Mouse (Mus musculus) lung, embryonic 16.5 days (tissue): ENCODE results near the gene Mettl22. TPM values are rescaled to one million over a fixed set of nuclear protein-coding genes. Genes with fewer than 3 reads are reported as not detected.

ENCODE experiments used
- ATAC-seq: fragments of 200-750 bp; cut with Nextera tagmentation; 2 replicates; pipeline ENCODE4 v1.8.0; 2017; ENCODE audit warnings: low read depth, mild to moderate bottlenecking, moderate library complexity
- H3K27ac ChIP-seq: fragments of 300-500 bp; sonication (generic); 2 replicates; pipeline ENCODE4 v1.5.1; 2014; ENCODE audit warnings: mild to moderate bottlenecking, control low read depth, low read length
- H3K27me3 ChIP-seq: fragments of 300-500 bp; sonication (generic); 2 replicates; pipeline ENCODE4 v1.6.1; 2014; ENCODE audit warnings: low read depth, low read length, mixed read lengths; ENCODE audit not compliant: control insufficient read depth, insufficient read depth
- H3K36me3 ChIP-seq: fragments of 300-500 bp; sonication (generic); 2 replicates; pipeline ENCODE4 v1.6.1; 2014; ENCODE audit warnings: low read length; ENCODE audit not compliant: control insufficient read depth, insufficient read depth
- H3K4me1 ChIP-seq: fragments of 300-500 bp; sonication (generic); replicated peaks from 2 replicates; pipeline ENCODE4 v1.6.1; 2014; ENCODE audit warnings: low read length, mixed read lengths; ENCODE audit not compliant: control insufficient read depth, insufficient read depth
- H3K4me2 ChIP-seq: fragments of 300-500 bp; sonication (generic); 2 replicates; pipeline ENCODE4 v1.6.1; 2014; ENCODE audit warnings: low read depth, low read length, control low read depth
- H3K4me3 ChIP-seq: fragments of 300-500 bp; sonication (generic); 2 replicates; pipeline ENCODE4 v1.5.1; 2014; ENCODE audit warnings: mild to moderate bottlenecking, low read length, control low read depth
- H3K9ac ChIP-seq: fragments of 300-500 bp; sonication (generic); 2 replicates; pipeline ENCODE4 v1.6.1; 2014; ENCODE audit warnings: low read length, control low read depth
- H3K9me3 ChIP-seq: fragments of 300-500 bp; sonication (generic); 2 replicates; pipeline ENCODE4 v1.6.1; 2016; ENCODE audit warnings: low read length; ENCODE audit not compliant: control insufficient read depth
- WGBS: fragments of 180-500 bp; shearing (Covaris S2); extraction: QIAGEN DNeasy Blood & Tissue Kit; methylation state at CpG from one replicate; pipeline ENCODE4 v1.1.7; 2014; 5-methylcytosine and 5-hydroxymethylcytosine counted together
- polyA plus RNA-seq: library from polyadenylated mRNA; unstranded; fragments of >200 nt; fragmentation: Nextera tagmentation; extraction: Ambion mirVana; gene quantifications from 2 replicates; pipeline ENCODE4 v1.2.1, GENCODE M21; 2015

Mettl22 gene
- polyA plus RNA-seq, 1 experiment from 2014 or later, result 13.9 TPM

- Histone ChIP-seq H3K4me3 (no peak overlapping the region), H3K36me3 (peaks cover 2% of the 10 kb centered on the region; the same call in 1 of the 2 replicates), H3K27ac (no peak overlapping the region), H3K9ac (no peak overlapping the region), H3K4me1 (no peaks in the 10 kb centered on the region), H3K9me3 (no peaks in the 10 kb centered on the region), H3K27me3 (no peaks in the 10 kb centered on the region), H3K4me2 (no peak overlapping the region)
- peak; percentile 72 for ATAC-seq
- 12% methylated on average over 4 of the region's 4 CpGs for WGBS
These were observed 23.7 kb downstream of the Mettl22 start for GRCm38 (mm10) chr16:8494268-8494667.

DNA sequence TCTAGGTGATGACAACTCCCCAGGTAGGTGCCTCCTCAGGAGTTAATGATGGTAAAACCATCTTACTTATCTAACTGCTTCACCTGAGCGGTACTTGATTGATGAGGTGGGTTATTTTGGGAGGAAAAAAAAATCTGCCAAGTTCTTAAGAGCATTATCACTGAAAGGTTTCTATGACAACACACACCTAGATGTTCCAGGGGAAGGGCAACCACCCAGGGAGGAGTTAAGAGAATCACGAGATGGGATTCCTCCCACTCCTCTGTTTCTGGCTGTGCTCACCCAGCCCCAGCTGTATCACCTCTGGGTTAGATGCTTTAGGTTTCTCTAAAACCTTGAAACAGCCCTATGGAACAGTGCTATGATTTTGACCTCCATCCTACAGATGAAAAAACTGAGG is 26.4 kb downstream of the Mettl22 start:
- H3K27me3 ChIP-seq, result no peaks in the 10 kb centered on the region
- no peak overlapping the region for H3K4me2 ChIP-seq
- H3K36me3 ChIP-seq, result no peaks in the 10 kb centered on the region
- H3K9me3 ChIP-seq, result no peaks in the 10 kb centered on the region
- no peak overlapping the region for H3K27ac ChIP-seq
- WGBS, result 37% methylated on average over 2 of the region's 2 CpGs
- H3K4me3 ChIP-seq, result no peak overlapping the region
- no peaks in the 10 kb centered on the region for H3K4me1 ChIP-seq
- ATAC-seq, result no peak
- H3K9ac ChIP-seq, result no peak overlapping the region

GRCm38 (mm10) chr16:8504271-8504670 is 33.7 kb downstream of the Mettl22 start:
- Histone ChIP-seq H3K9ac (no peak overlapping the region), H3K36me3 (no peaks in the 10 kb centered on the region), H3K4me3 (no peak overlapping the region), H3K9me3 (no peaks in the 10 kb centered on the region), H3K4me1 (no peaks in the 10 kb centered on the region), H3K4me2 (no peak overlapping the region), H3K27ac (no peak overlapping the region), H3K27me3 (no peaks in the 10 kb centered on the region)
- WGBS, result 33% methylated on average over 2 of the region's 2 CpGs
- no peak for ATAC-seq

GRCm38 (mm10) chr16:8509894-8510293 is 39.3 kb downstream of the Mettl22 start:
- Histone ChIP-seq H3K4me3 (no peak overlapping the region), H3K36me3 (no peaks in the 10 kb centered on the region), H3K9me3 (no peaks in the 10 kb centered on the region), H3K27me3 (peaks cover 2% of the 10 kb centered on the region; the same call in 1 of the 2 replicates), H3K4me1 (peaks cover 12% of the 10 kb centered on the region), H3K27ac (no peak overlapping the region), H3K4me2 (no peak overlapping the region), H3K9ac (no peak overlapping the region)
- 69% methylated on average over 5 of the region's 5 CpGs for WGBS
- ATAC-seq, result no peak

DNA sequence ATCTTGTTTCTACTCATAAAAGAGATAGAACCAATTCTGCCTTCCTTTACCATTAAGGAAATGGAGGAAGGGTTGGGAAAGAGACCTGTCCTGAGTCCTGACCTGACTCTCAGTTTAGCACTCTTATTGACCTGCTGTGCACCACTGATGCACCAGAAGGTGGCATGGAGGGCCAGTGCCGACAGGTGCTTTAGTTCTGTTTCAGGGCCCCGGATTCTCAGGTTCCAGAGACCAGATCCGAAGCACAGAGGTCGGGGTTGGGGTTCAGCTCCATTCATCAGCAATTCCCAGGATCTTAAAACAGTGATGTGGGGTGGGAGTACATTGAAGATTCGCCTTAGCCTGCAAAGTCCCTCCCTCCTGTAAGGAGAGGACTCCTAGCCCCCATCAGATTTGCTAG is 42.2 kb downstream of the Mettl22 start:
- peaks cover 2% of the 10 kb centered on the region; the same call in 1 of the 2 replicates for H3K27me3 ChIP-seq
- WGBS, result under 1% methylated on average over 5 of the region's 5 CpGs
- H3K9me3 ChIP-seq, result no peaks in the 10 kb centered on the region
- ATAC-seq, result peak; percentile 1; the same call in 1 of the 2 replicates
- H3K27ac ChIP-seq, result no peak overlapping the region
- peaks cover 14% of the 10 kb centered on the region for H3K4me1 ChIP-seq
- peak overlapping the region; percentile 30 for H3K9ac ChIP-seq
- peak overlapping the region; percentile 79 for H3K4me2 ChIP-seq
- H3K36me3 ChIP-seq, result no peaks in the 10 kb centered on the region
- peak overlapping the region; percentile 65 for H3K4me3 ChIP-seq

DNA sequence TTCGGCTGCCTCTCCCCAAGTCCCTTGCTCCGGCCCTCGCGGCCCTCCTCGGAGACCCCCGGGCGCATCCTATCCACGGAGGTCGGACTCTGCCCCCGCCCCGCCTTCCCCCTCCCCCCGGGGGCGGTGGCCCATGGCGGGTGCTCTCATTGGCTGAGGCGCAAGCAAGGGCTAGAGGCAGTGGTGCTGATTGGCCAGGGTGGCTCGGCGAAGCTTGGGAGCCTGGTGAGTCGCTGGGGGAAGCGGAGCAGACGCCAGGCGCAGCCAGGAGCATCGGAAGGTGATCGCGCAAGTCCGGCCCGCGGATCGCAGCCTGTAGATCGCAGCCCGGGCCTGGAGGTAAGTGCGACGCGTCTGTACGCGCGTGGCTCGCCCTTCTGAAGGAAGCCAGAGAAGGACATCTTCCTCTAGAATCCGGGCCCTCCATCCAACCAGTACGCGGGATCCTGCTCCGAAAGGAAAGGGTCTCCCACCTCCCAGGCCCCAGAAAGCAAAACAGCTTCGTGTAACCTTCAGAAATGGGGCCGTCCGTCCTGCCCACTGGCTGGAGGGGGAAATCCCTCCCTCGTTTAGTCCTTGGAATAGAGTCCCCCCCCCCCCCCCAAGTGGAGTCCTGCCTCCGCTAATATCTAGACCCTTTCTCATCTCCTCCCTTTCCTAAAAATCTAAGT is 42.8 kb downstream of the Mettl22 start, which contains the start of gene Abat:
Abat (plus strand) TSS at position 194 of the 671 bp plus-strand sequence.
- Histone ChIP-seq H3K27ac (0 out of 2 replicates have a peak within 1 kb of the TSS, but pooled peaks have one; percentile 47), H3K4me1 (peaks cover 14% of the 10 kb centered on the region), H3K4me3 (peak within 1 kb of the TSS; percentile 65), H3K27me3 (peaks cover 2% of the 10 kb centered on the region; the same call in 1 of the 2 replicates), H3K9me3 (no peaks in the 10 kb centered on the region), H3K36me3 (no peaks in the 10 kb centered on the region), H3K4me2 (peak within 1 kb of the TSS; percentile 79), H3K9ac (peak within 1 kb of the TSS; percentile 70)
- ATAC-seq, result peak; percentile 99
- WGBS, result under 1% methylated on average over 46 of the region's 46 CpGs

DNA sequence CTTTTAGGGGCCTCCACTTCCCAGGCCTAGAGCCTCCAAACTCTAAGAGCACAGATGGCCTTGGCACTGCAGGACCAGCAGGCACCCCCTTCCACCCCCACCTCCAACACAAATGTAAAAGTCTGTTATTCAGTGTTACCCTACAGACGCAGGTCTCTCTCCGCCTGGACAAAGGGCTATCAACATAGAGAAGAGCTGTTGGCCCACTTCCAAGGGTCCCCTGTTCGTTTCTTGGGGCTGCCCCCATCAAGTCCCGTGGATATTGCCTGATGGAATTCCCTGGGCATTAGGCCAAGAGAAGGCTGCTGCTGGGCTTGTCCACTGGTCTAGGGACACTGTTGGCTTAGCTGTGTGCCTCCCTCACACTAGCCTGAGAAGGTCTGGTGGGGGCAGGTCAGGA is 43.6 kb downstream of the Mettl22 start:
- H3K4me1 ChIP-seq, result peaks cover 14% of the 10 kb centered on the region
- peak overlapping the region; percentile 79 for H3K4me2 ChIP-seq
- peak overlapping the region; percentile 70 for H3K9ac ChIP-seq
- H3K36me3 ChIP-seq, result no peaks in the 10 kb centered on the region
- H3K27me3 ChIP-seq, result peaks cover 2% of the 10 kb centered on the region; the same call in 1 of the 2 replicates
- peak overlapping the region; percentile 65 for H3K4me3 ChIP-seq
- peak; percentile 29; the same call in 1 of the 2 replicates for ATAC-seq
- no peaks in the 10 kb centered on the region for H3K9me3 ChIP-seq
- H3K27ac ChIP-seq, result no peak overlapping the region
- WGBS, result 4% methylated on average over 4 of the region's 4 CpGs

DNA sequence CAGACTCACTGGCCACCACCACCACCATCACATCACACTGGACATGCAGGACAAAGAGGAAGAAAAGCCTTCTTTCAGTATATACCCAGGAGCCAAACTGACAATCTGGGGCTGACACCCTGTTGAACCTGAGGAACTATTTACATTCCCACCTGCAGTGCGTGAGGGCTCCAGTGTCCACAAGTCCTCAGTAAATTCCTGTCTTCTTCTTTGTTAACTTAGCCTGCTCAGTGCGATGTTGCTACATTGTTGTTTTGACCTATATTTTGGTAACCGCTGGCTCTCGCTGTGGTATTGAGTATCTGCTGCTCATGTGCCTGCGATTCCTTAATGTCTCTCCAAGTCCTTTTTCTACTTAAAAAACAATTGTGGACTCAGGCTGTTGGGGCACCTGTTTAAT is 49.9 kb downstream of the Mettl22 start:
- no peak overlapping the region for H3K4me3 ChIP-seq
- ATAC-seq, result no peak
- no peak overlapping the region for H3K4me2 ChIP-seq
- no peaks in the 10 kb centered on the region for H3K36me3 ChIP-seq
- no peak overlapping the region for H3K9ac ChIP-seq
- H3K9me3 ChIP-seq, result no peaks in the 10 kb centered on the region
- H3K27me3 ChIP-seq, result no peaks in the 10 kb centered on the region
- 69% methylated on average over 5 of the region's 5 CpGs for WGBS
- peaks cover 27% of the 10 kb centered on the region for H3K4me1 ChIP-seq
- no peak overlapping the region for H3K27ac ChIP-seq

DNA sequence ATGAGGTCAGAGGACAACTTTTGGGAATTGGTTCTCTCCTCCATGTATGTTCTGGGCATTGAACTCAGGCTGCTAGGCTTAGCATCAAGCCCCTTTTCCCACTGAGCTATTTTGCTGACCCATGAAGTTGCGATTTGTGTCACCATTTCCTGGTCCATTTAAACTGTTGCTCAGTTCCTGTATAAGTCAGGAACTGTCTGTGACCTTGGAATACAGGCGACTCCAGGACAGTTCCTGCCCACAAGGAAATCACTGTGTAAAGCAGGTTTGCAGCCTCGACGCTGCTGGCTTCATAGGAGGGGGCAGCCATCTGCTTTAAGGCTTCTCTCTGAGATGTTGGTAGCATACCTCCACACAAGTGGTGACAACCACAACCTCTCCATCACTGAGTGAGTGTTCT is 50.7 kb downstream of the Mettl22 start:
- Histone ChIP-seq H3K4me1 (peaks cover 29% of the 10 kb centered on the region), H3K27me3 (no peaks in the 10 kb centered on the region), H3K9me3 (no peaks in the 10 kb centered on the region), H3K4me3 (no peak overlapping the region), H3K36me3 (no peaks in the 10 kb centered on the region), H3K4me2 (no peak overlapping the region), H3K27ac (no peak overlapping the region), H3K9ac (no peak overlapping the region)
- ATAC-seq, result no peak
- WGBS, result 68% methylated on average over 4 of the region's 4 CpGs
